Mouse (Mus musculus) liver, embryonic 14.5 days (tissue): ENCODE data around the gene Tcfl5. TPM values are rescaled to one million over a fixed set of nuclear protein-coding genes. Genes with fewer than 3 reads are reported as not detected.

Experiments used
- ATAC-seq: fragments of 200-750 bp; cut with Nextera tagmentation; 2 replicates; pipeline ENCODE4 v1.8.0; 2017; ENCODE audit warnings: moderate number of reproducible peaks, mild to moderate bottlenecking, moderate library complexity; ENCODE audit not compliant: insufficient read depth
- DNase-seq, 3 experiments: peaks; one replicate each; pipeline ENCODE4 v3.0.0-alpha.2; 2012 to 2013; ENCODE audit warnings: low read depth in 3 of 3, low spot score in 3 of 3
- H3K27ac ChIP-seq: fragments of 300-500 bp; sonication (generic); 2 replicates; pipeline ENCODE4 v1.5.1; 2014; ENCODE audit warnings: moderate library complexity, mild to moderate bottlenecking, control low read depth, inconsistent platforms
- H3K27me3 ChIP-seq: fragments of 300-500 bp; sonication (generic); 2 replicates; pipeline ENCODE4 v1.6.1; 2014; ENCODE audit warnings: mild to moderate bottlenecking, low read length, moderate library complexity; ENCODE audit not compliant: control insufficient read depth, insufficient read depth
- H3K36me3 ChIP-seq: fragments of 300-500 bp; sonication (generic); replicated peaks from 2 replicates; pipeline ENCODE4 v1.6.1; 2014; ENCODE audit warnings: low read depth; ENCODE audit not compliant: control insufficient read depth, insufficient read depth
- H3K4me1 ChIP-seq, 2 experiments: fragments of 200-500 bp in 1 of 2; fragments of 300-500 bp in 1 of 2; sonication (generic) in 1 of 2; replicated peaks; 2 replicates each; pipeline ENCODE4 v1.6.1; 2012 to 2014; ENCODE audit warnings: antibody characterized with exemption in 1 of 2, inconsistent platforms in 1 of 2, low read length in 1 of 2; ENCODE audit not compliant: control insufficient read depth in 2 of 2, insufficient read depth in 2 of 2
- H3K4me2 ChIP-seq: fragments of 300-500 bp; sonication (generic); 2 replicates; pipeline ENCODE4 v1.6.1; 2014; ENCODE audit warnings: low read depth, mild to moderate bottlenecking, control low read depth, moderate library complexity
- H3K4me3 ChIP-seq, 2 experiments: fragments of 200-500 bp in 1 of 2; fragments of 300-500 bp in 1 of 2; sonication (generic) in 1 of 2; 2 replicates each; pipeline ENCODE4 v1.5.1; 2012 to 2014; ENCODE audit warnings: low read depth in 2 of 2, low read length in 2 of 2, mild to moderate bottlenecking in 2 of 2, control low read depth in 1 of 2, inconsistent platforms in 1 of 2, moderate library complexity in 1 of 2; ENCODE audit not compliant: insufficient read depth in 1 of 2
- H3K9ac ChIP-seq: fragments of 300-500 bp; sonication (generic); replicated peaks from 2 replicates; pipeline ENCODE4 v1.6.1; 2014; ENCODE audit warnings: mild to moderate bottlenecking, control low read depth, moderate library complexity
- H3K9me3 ChIP-seq: fragments of 300-500 bp; sonication (generic); 2 replicates; pipeline ENCODE4 v1.6.1; 2016; ENCODE audit warnings: low read length, mixed read lengths; ENCODE audit not compliant: control insufficient read depth
- CTCF ChIP-seq: IDR thresholded peaks from 2 replicates; pipeline ENCODE4 v1.5.1; 2016; ENCODE audit warnings: antibody characterized with exemption, low read depth, control low read depth
- EP300 ChIP-seq: IDR thresholded peaks from 2 replicates; pipeline ENCODE4 v1.6.1; 2016; ENCODE audit warnings: antibody characterized with exemption, low read depth
- WGBS: fragments of 180-500 bp; shearing (Covaris S2); extraction: QIAGEN DNeasy Blood & Tissue Kit; methylation state at CpG from one replicate; pipeline ENCODE4 v1.1.7; 2014; ENCODE audit not compliant: insufficient replicate concordance; 5-methylcytosine and 5-hydroxymethylcytosine counted together
- polyA plus RNA-seq, 2 experiments: library from polyadenylated mRNA; depleted of rRNA in 1 of 2; stranded (reverse) in 1 of 2; unstranded in 1 of 2; fragments of >200 nt; fragmentation: Nextera tagmentation in 1 of 2; extraction: Ambion mirVana in 1 of 2; gene quantifications; 2 replicates each; pipeline versions ENCODE4 v1.2.1 to v1.2.3; 2012 to 2014

The Tcfl5 gene
- polyA plus RNA-seq, 2 experiments, result 0.23 TPM; not detected in 1

- Histone ChIP-seq H3K4me2 (no peak overlapping the region), H3K36me3 (peaks cover 13% of the 10 kb centered on the region), H3K4me3 (no peak overlapping the region), H3K9ac (no peak overlapping the region), H3K27ac (no peak overlapping the region), H3K9me3 (no peaks in the 10 kb centered on the region), H3K4me1 (no peaks in the 10 kb centered on the region), H3K27me3 (no peaks in the 10 kb centered on the region)
- 82% methylated on average over 5 of the region's 5 CpGs for WGBS
- no peak for TF ChIP-seq EP300
- DNase-seq (no peak), ATAC-seq (no peak)
Measured at GRCm38 (mm10) chr2:180658381-180658780, 15.9 kb upstream of the Tcfl5 start.

- no peak for ATAC-seq
- Histone ChIP-seq H3K4me2 (no peak overlapping the region), H3K27ac (no peak overlapping the region), H3K36me3 (peaks cover 11% of the 10 kb centered on the region), H3K9ac (no peak overlapping the region), H3K4me1 (no peaks in the 10 kb centered on the region), H3K9me3 (no peaks in the 10 kb centered on the region), H3K4me3 (no peak overlapping the region), H3K27me3 (no peaks in the 10 kb centered on the region)
- TF ChIP-seq EP300 (no peak), CTCF (peak; percentile 92)
- 72% methylated on average over 4 of the region's 4 CpGs for WGBS
- peak; percentile 39 to 52 (median 45) for DNase-seq
Measured at GRCm38 (mm10) chr2:180657394-180658013, 15.0 kb upstream of the Tcfl5 start.

GRCm38 (mm10) chr2:180655150-180655549 lies 12.6 kb upstream of the Tcfl5 start:
- DNase-seq (no peak), ATAC-seq (no peak)
- H3K4me3 ChIP-seq, result no peak overlapping the region
- TF ChIP-seq CTCF (no peak), EP300 (no peak)
- no peaks in the 10 kb centered on the region for H3K9me3 ChIP-seq
- H3K27ac ChIP-seq, result no peak overlapping the region
- no peaks in the 10 kb centered on the region for H3K27me3 ChIP-seq
- H3K4me1 ChIP-seq, result no peaks in the 10 kb centered on the region
- no peak overlapping the region for H3K9ac ChIP-seq
- 52% methylated on average over 6 of the region's 6 CpGs for WGBS
- H3K4me2 ChIP-seq, result no peak overlapping the region
- no peaks in the 10 kb centered on the region for H3K36me3 ChIP-seq

- ATAC-seq (no peak), DNase-seq (no peak)
- Histone ChIP-seq H3K27me3 (no peaks in the 10 kb centered on the region), H3K9ac (no peak overlapping the region), H3K36me3 (no peaks in the 10 kb centered on the region), H3K9me3 (no peaks in the 10 kb centered on the region), H3K27ac (no peak overlapping the region), H3K4me3 (no peak overlapping the region), H3K4me2 (no peak overlapping the region), H3K4me1 (no peaks in the 10 kb centered on the region)
- 66% methylated on average over 7 of the region's 7 CpGs for WGBS
- TF ChIP-seq EP300, result no peak
- TF ChIP-seq CTCF, result no peak
Measured at GRCm38 (mm10) chr2:180654666-180655065, 12.2 kb upstream of the Tcfl5 start.

- no peaks in the 10 kb centered on the region for H3K36me3 ChIP-seq
- H3K27me3 ChIP-seq, result peaks cover 14% of the 10 kb centered on the region
- H3K4me2 ChIP-seq, result no peak overlapping the region
- peaks cover 9% of the 10 kb centered on the region for H3K9me3 ChIP-seq
- DNase-seq (no peak), ATAC-seq (no peak)
- no peaks in the 10 kb centered on the region for H3K4me1 ChIP-seq
- 0 out of 2 replicates have a peak, but pooled peaks have one; percentile 13 for TF ChIP-seq CTCF
- TF ChIP-seq EP300, result no peak
- no peak overlapping the region for H3K9ac ChIP-seq
- H3K27ac ChIP-seq, result no peak overlapping the region
- no peak overlapping the region for H3K4me3 ChIP-seq
Measured at GRCm38 (mm10) chr2:180646841-180647240, 4.3 kb upstream of the Tcfl5 start.
